Mouse (Mus musculus): ENCODE data around the gene Dhx57.

DNA sequence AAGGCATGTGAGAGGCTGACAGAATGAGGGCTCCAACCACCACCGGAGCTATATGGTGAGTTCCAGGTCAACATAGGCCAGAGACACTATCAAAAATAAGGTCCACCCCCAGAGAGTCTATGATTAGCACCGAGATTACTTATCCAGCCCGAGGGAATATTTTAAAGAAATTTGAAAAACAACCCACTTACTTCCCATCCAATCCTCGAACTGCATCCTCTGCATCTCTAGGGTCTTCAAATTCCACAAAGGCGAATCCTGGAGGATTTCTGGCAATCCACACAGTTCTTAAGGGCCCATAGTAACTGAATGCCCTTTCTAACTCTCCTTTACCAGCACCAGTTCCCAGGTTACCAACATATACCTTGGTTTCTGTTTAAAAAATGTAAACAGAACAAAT, 84.6 kb downstream of the Dhx57 start:
- TF ChIP-seq CTCF (IDR thresholded peaks at IDR 0.05; ENCODE audit: extremely low read depth, insufficient read depth, low read length) (no peak), POLR2A (IDR thresholded peaks at IDR 0.05; ENCODE audit: extremely low read depth, insufficient read depth, low read length) (no peak)

Data from cortical plate, adult 2 months (tissue).